Mouse (Mus musculus) frontal cortex, adult (tissue): ENCODE results near the gene Dnajb6.
A peak's percentile ranks its signal among the peaks of the same experiment; 100 is the strongest.
"Not testable (repeated sequence)": the region's sequence is repeated elsewhere in the genome, so short reads cannot be mapped to it uniquely, and the experiment has no call there.

Experiments
- ATAC-seq: cut with Nextera tagmentation; 2 replicates; pipeline ENCODE4 v1.9.2; 2017; ENCODE audit warnings: mild to moderate bottlenecking, moderate library complexity, mixed read lengths; ENCODE audit not compliant: low TSS enrichment

Gene Dnajb6

GRCm38 (mm10) chr5:29759318-29759717 lies 23.8 kb downstream of the Dnajb6 start:
- ATAC-seq = no peak

GRCm38 (mm10) chr5:29770935-29771334 lies 35.4 kb downstream of the Dnajb6 start:
- ATAC-seq = no peak

GRCm38 (mm10) chr5:29772038-29772437 lies 36.5 kb downstream of the Dnajb6 start:
- no peak for ATAC-seq

GRCm38 (mm10) chr5:29772651-29773330 lies 37.3 kb downstream of the Dnajb6 start:
- peak; percentile 36; the same call in 1 of the 2 replicates for ATAC-seq

GRCm38 (mm10) chr5:29773460-29774150 lies 38.1 kb downstream of the Dnajb6 start:
- ATAC-seq = no peak

GRCm38 (mm10) chr5:29775437-29775836 lies 39.9 kb downstream of the Dnajb6 start:
- peak; percentile 54 for ATAC-seq

- ATAC-seq = peak; percentile 51
Measured at GRCm38 (mm10) chr5:29778029-29778428, 42.5 kb downstream of the Dnajb6 start.

- not testable (repeated sequence) for ATAC-seq
Measured at GRCm38 (mm10) chr5:29779733-29780132, 44.2 kb downstream of the Dnajb6 start.

GRCm38 (mm10) chr5:29782261-29782660 lies 46.8 kb downstream of the Dnajb6 start:
- ATAC-seq = no peak

GRCm38 (mm10) chr5:29784906-29785305 lies 49.4 kb downstream of the Dnajb6 start:
- ATAC-seq = not testable (repeated sequence)

GRCm38 (mm10) chr5:29785953-29786352 lies 50.5 kb downstream of the Dnajb6 start:
- ATAC-seq = not testable (repeated sequence)

- peak; percentile 57; the same call in 1 of the 2 replicates for ATAC-seq
Measured at GRCm38 (mm10) chr5:29794933-29795332, 59.4 kb downstream of the Dnajb6 start.

- no peak for ATAC-seq
Measured at GRCm38 (mm10) chr5:29808940-29809339, 73.5 kb downstream of the Dnajb6 start.

GRCm38 (mm10) chr5:29811377-29811921 lies 76.0 kb downstream of the Dnajb6 start:
- not testable (repeated sequence) for ATAC-seq

GRCm38 (mm10) chr5:29816523-29817242 lies 81.2 kb downstream of the Dnajb6 start:
- no peak for ATAC-seq

GRCm38 (mm10) chr5:29817400-29817799 lies 81.9 kb downstream of the Dnajb6 start:
- ATAC-seq = peak; percentile 55; the same call in 1 of the 2 replicates

GRCm38 (mm10) chr5:29818287-29818686 lies 82.8 kb downstream of the Dnajb6 start:
- no peak for ATAC-seq

- 0 out of 2 replicates have a peak, but pooled peaks have one; percentile 64 for ATAC-seq
Measured at GRCm38 (mm10) chr5:29824796-29825195, 89.3 kb downstream of the Dnajb6 start.

- no peak for ATAC-seq
Measured at GRCm38 (mm10) chr5:29826780-29827179, 91.3 kb downstream of the Dnajb6 start.

GRCm38 (mm10) chr5:29842444-29843166 lies 107.1 kb downstream of the Dnajb6 start:
- peak; percentile 31; the same call in 1 of the 2 replicates for ATAC-seq

GRCm38 (mm10) chr5:29845038-29845437 lies 109.5 kb downstream of the Dnajb6 start:
- no peak for ATAC-seq
